Mouse (Mus musculus) left cerebral cortex, postnatal 36 days (tissue): Measurements from ENCODE around the gene Ppp1r15a. TPM values are rescaled to one million over a fixed set of nuclear protein-coding genes. Genes with fewer than 3 reads are reported as not detected.

Experiments
- DNase-seq, 2 experiments: peaks; one replicate each; pipeline ENCODE4 v3.0.0; 2021 to 2022; ENCODE audit warnings: low spot score in 2 of 2, mixed read lengths in 1 of 2
- intact Hi-C: fragments of 180-260 bp; cut with DNase I; formaldehyde crosslinking; loops from one replicate; pipeline ENCODE4 v1.15.1; 2025
- total RNA-seq, 2 experiments: library from RNA; stranded (reverse); gene quantifications; 2 replicates each; pipeline ENCODE4 v1.2.3; 2021

The Ppp1r15a gene
- total RNA-seq: 10 to 100 TPM; 24.2 to 31.3 TPM

DNA sequence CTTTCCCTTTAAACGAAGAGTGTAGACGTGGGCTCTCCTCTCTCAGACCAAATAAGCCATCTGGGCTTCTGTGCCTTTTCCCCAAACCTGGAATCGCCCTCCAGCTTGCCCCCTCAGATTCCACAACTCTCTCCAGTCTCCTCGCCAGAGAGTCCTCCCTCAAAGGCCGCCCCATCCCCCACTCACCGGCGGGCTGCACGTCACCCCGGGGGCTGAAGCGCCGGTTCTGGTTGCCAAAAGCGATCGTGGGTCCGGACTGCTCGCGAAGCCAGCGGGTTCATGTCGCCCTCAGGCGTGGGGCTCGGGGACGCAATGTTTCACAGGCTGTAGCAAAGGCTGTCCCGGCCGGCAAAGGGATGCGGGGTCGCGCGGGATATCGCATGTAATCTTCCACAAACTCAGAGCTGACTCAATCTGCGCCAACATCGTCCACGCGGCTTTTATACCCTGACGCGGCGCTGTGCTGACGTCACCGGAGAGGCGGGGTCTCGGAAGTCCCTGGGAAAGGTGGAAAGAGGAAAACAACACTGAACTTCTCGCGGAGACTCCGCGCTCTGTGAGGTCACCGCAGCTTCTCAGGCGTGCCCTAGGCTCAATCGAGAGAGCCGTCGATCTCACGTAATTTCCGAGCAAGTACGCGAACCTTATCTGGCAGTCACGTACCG, at the start of gene Ppp1r15a, which contains the start of gene Plekha4:
Ppp1r15a (minus strand) TSS at position 460 of the 665 bp plus-strand sequence.
Plekha4 (plus strand) TSS at position 522 of the 665 bp plus-strand sequence.
- intact Hi-C loops: loop anchor here (5.0 kb wide), 1 partner anchor 49 kb away; no protein-coding TSS in a partner anchor
- peak; percentile 94 to 95 for DNase-seq

DNA sequence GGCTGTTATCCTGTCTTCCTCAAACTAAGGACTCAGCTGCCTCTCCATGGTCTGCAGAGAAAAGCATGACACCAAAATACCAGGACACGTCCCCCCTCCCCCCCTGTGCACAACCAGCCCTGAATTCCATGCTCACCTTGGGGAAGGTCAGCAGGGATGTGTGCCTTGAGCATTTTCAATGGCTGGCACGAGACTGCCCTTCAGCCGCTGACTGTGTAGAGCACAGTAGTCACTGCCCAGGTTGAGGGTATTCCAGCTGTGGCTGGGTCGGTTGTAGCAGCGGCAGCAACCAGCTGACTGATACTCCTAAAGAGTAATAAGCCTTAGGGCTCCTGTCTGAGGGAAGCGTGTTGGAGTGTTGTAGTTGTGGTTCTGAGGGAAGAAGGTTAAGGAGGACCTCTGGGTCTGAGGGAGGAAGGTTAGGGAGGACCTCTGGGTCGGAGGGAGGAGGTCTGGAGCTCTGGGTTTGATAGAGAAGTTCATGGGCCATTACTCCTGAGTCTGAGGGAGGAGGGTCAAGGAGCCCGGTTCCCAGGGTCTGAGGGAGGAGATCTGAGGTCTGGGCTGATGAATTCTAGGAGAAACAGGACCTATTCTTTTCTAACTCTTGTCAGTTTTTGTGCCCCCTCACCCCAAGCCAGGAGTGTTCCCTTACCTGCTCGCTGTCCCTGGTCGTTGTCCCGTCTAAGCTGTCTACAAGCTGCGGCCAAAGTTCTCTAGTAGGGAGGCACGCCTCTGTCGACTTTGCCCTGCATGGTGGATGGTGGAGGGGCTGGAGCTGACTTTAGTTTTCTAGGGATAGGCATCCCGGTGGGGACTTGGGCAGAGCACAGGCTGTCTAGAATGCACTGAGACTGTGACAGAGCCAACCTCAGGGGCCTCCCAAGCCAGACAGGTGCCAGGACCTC, 48.7 kb upstream of the Ppp1r15a start:
- DNase-seq: no peak
- intact Hi-C loops: no loop called here

DNA sequence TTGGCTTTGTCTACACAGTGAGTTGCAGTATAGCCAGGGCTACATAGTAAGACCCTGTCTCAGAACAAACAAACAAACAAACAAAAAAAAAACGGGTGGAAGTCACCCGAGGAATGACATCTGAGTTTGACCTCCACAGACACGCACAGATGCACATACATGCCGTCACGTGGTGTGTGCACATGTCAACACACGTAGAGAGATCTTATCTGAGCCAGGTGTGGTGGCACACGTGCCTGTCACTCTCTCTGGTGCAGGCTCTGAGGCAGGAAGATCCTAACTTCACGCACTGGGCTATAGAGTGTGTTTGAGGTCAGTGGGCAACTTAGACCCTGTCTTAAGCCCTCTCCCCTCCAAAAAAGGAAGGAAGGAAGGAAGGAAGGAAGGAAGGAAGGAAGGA, 47.9 kb upstream of the Ppp1r15a start:
- DNase-seq: no peak
- intact Hi-C loops: no loop called here

DNA sequence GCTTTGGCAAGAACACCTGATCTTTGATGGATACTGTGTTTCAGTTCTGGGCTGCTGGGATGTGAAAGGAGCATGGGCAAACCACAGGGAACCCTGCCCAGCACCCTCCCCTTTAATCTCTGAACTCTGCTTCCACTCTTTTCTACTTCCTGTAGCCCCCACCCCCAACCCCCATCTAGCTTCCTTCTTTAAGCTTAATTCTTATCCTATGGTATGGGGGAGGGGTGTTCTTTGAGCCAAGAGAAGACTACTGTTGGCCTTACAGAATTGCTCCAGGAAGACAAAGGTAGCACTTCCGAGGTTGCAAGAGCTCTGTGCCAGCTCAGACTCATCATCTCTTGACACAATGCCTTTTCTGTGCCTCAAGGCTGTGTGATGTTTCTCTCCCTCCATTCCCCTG, 45.9 kb upstream of the Ppp1r15a start:
- intact Hi-C loops: no loop called here
- DNase-seq: no peak

DNA sequence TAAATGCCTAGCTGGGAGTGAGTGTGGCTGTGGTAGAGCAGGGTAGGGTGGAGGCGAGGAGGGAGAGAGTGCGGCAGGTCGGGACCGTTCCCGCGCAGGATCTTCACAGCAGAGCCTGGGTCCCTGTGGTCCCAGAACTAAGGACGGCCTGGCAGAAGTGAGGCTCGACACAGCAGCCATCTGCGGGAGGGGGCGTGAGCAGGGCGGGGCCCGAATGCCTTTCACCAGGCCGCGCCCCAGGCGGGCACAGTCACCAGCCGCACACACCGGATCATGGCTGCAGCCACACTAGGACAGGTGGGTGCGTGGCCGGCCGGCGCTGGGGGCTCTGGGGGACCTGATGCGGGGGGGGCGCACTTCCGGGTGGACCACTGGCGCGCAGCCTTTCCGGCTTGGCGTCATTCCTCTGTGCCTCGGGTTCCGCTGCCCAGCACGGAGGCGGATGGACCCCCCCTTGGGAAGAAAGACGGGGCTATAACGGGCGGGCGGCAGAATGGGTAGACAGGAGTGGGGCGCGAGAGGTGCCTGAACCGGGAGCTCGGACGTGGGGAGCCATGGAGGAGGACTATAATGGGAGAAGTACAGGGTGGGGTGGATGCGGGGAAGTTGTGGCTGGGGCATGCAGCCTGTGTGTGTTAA, 44.2 kb upstream of the Ppp1r15a start, which contains the start of gene Bcat2:
Bcat2 (plus strand) TSS at position 51 of the 639 bp plus-strand sequence.
- intact Hi-C loops: no loop called here

DNA sequence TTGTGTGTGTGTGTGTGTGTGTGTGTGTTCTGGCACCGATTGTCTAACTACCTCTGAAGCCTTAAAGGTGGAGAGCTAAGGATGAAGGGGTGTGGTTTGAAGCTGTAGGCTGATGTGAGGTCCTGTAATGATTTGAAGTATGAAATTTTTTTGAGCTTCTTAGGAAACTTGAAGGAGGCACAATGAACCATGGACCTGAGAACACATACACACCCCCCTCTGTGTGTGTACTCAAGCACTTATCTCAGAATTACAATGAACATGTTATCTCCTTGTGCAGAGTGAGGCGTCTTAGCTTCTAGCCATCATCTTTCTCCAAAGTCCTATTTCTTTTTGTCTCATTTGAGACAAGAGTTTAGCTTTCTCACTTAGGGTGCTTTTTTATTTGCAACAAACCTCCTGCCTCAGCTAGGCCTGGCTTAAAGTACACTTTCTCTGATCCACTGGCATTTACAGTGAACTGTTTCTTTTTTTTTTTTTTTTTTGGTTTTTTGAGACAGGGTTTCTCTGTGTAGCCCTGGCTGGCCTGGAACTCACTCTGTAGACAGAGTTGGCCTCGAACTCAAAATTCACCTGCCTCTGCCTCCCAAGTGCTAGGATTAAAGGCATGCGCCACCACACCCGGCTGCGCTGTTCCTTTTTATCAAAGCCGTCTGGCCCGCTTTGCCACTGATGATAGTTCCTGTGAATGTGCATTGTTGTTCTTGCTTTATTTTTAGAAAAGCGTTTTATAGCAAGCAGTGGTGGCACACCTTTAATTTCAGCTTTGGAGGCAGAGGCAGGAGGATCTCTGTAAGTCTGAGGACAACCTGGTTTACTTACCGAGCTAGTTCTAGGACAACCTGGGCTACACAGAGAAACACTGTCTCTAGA, 42.8 kb upstream of the Ppp1r15a start:
- intact Hi-C loops: no loop called here
- DNase-seq: no peak

More for the DNA sequence above, 44.2 kb upstream of the Ppp1r15a start, which contains the start of gene Bcat2:
- peak; percentile 60 to 61 for DNase-seq

DNA sequence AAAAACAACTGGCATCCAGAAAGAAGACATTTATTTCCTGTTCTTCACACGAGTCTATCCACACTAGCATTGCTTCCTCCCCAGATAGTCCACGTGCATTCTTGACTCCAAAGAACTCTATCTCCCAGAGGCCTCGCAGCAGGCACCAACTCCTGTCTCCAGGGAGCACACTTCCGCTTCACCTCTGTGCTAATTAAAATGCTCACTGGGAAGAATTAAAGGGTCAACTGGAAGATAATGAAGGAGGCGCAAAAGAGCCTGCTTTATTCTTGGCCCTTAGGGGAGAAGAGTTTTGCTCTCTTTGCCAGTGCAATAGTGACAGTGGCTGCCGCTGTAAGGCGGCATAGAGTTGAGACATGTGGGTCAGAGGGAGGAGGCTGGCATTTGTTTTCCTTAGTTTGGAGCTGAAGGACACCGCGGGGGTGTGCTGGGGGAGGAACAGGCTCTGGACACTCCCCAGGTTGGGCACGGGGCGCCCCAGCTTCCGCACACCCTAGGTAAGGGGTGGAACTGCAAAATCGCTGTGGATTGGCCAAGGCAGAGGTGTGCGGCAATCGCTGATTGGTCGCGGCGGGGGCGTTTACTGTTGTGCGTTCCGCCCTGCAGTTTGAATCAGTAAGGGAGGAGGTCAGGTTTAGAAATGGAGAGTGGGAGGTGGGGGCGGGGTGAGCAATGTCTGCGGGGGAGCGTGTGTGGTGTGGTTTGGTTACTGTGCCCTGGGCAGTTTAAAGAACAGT, 41.9 kb upstream of the Ppp1r15a start:
- peak; percentile 84 for DNase-seq
- intact Hi-C loops: no loop called here

DNA sequence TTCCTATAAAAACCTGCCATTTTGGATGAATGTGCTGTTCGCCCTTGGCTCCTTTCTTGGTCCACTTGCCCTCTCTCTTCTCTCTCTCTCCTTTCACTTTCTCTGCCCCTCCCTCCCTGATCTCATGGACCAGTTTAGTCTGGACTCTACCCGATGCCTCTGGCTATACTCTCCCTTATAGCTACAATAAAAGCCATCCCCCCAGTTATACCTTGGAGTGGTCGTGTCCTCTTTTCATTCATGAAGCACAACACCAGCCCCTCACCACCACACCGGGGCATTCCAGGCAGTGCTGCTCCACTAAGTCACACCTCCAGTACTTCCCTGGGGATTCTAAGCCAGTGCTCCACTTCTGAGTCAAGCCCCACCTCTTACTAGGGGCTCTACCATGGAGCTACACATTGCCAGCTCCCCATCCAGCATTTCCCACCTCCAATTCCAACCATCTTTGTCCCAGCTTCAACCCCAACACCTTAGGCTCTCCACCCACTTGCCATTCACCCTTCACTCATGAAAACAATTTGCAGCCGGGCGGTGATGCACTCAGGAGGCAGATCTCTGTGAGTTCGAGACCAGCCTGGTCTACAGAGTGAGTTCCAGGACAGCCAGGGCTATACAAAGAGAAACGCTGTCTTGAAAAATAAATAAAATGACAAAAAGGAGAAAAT, 41.2 kb upstream of the Ppp1r15a start:
- intact Hi-C loops: no loop called here
- no peak for DNase-seq

DNA sequence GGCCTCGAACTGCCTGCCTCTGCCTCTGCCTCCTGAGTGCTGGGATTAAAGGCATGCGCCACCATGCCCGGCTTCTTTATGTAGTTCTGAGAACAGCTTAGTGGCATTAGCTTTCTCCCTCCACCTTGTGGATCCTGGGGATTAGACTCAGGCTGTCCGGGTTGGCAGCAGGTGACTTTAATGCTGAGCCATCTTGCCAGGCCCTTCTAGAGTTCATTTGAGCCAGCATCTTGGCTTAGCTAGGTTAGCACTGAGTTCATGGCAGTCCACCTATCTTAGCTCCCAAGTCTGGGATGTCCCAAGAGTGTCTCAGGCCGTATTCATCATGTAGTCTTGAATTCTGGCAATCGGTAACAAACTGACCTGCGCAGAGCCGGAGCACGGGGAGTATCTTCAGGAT, 39.4 kb upstream of the Ppp1r15a start:
- no peak for DNase-seq
- intact Hi-C loops: no loop called here

DNA sequence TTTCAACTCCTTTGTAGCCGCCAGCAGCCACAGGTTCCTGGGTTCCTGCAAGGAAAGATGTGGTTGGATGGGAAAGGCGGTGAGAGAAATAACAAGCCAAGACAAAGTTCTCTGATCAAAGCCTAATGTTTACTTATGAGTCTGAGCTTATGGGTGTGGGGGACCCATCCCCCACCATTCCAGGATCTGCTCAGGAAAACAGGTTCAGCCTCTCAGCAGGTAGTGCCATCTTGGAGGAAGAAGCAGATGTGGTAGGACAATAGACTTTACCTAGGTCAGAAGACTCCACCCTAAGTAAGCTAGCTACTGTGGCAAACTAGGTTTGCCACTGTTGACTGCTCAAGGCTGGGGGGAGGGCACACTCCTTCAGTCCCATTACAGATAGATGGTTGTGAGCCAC, 38.7 kb upstream of the Ppp1r15a start:
- DNase-seq: no peak
- intact Hi-C loops: no loop called here

DNA sequence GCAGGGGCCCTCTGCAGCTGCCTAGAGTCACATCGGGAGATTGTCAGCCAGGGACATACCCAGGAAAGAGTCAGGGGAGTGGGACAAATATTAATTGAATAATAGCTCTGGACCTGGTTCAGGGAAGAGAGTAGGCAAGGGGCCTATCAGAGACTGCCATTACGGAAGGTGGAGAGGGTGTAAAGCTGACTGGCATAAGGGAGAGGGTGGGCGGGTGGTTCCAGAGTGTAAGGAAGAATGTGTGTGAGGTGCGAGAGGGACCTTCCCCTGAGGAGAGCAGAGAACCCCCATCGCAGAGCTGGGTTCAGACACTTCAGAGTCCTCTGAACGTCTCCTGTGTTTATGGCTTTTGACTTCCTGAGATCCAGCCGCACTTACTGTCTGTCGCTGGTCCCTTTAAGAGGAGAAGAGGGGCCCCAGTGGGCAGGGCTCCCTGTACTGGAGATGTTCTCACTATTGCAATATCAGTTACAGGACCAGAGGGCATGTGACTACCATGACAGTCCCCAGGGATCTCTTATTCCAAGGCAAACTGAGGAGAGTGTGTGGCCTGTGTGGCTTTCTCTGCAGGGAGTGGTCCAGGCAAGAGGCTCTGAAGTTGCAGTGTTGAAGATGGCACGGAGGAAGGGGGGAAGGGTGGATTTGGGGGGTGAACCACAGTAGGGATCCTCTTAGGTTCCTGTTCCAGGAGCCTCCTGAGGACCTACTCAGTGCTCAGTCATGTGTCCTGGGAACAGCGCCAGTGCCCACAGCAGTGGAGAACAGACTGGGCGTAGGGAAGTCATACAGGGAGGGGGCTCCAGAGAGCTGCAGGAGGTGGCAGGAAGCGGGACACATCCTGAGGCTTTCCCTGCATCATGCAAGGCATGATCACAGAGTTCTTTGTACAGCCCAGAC, 35.8 kb upstream of the Ppp1r15a start:
- DNase-seq: no peak
- intact Hi-C loops: loop anchor here (2.0 kb wide), 1 partner anchor 85 kb away; no protein-coding TSS in a partner anchor

DNA sequence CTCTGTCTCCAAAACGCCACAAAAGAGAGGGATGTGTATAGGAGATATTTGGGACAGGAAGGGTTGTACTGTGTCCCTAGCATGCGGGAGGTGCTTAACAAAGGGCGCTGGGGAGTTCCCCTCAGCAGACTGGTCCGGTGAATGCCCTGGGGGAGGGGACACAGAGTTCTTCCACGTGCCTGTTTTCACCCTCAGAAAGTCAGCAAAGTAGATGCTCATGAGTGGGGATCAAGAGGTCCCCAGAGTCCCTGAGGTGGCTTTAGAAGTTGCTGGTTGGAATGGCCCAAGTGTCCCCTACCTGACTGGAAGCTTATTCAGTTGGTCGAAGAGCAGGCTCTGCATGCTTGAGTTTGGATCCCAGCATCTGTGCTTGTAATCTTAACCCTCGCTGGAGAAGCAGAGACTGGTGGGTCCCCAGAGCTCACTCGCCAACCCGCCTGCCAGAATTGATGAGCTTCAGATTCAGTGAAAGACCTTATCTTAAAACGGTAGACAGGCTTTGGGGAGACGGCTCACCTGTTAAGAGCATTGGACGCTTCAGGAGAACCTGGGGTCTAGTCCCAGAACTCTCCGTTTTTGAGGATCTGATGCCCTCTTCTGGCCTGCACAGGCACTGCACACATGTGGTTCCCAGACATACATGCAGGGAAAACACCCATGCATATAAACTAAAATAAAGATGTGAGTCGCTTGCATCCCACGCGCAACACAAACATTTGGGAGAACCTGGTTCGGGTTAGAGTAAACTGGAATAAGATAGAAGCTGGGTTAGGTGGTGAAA, 35.0 kb upstream of the Ppp1r15a start:
- intact Hi-C loops: loop anchor here (2.0 kb wide), 1 partner anchor 84 kb away; no protein-coding TSS in a partner anchor
- DNase-seq: peak; percentile 62 to 78

DNA sequence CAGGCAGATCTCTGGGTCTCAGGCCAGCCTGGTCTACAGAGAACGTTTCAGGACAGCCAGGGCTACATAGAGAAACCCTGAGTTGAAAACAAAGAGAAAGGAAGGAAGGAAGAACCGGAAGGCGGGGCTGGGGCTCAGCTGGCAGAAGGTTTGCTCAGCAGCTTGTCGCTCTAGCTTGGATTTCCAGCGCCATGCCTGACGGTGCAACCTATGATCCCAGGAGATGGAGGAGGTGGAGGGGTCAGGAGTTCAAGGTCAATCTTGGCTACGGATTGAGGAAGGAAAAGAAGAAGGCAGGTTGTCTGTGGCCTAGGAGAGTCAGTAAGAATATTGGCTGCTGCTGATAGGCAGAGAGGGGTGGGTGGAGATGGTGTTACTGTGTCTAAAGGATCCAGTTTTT, 34.2 kb upstream of the Ppp1r15a start:
- intact Hi-C loops: loop anchor here (2.0 kb wide), 1 partner anchor 83 kb away; no protein-coding TSS in a partner anchor
- no peak for DNase-seq

DNA sequence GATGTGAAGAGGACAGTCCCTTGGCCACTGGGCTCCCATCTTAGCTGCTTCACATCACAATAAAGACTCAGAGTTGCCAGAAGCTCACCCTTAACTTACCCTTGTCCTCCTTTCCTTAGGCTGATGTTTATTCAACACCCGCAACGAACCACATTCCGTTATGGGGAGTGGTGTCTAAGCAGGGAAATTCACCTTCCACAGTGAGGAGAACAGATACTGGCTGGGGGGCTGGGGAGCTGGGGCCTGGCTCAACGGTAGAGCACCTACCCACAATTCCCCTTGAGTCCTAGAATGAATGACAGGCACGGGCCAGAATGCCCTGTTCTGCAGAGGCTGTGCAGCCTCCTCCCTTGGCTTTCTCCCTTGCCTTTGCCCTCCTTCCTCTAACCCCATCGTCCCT, 32.8 kb upstream of the Ppp1r15a start:
- intact Hi-C loops: no loop called here
- no peak for DNase-seq

DNA sequence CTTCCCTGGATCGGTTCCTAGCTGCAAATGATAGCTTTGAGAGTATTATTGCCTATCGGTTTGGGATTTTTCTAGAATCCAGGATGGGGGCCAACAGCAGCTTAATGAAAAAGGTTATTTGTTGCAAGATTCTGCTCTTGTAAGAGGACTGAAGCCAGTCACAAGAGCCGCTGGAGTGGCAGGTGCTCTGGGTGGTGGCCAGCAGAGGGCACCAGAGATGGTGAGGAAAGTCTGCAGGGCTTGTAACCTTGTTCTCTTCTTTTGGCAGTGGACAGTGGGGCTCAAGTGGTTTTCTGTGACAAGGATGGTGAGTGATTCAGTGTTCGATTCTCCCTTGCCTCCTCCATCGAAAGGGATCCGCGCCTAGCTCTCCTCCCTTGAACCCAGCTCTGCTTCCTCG, 29.7 kb upstream of the Ppp1r15a start:
- intact Hi-C loops: loop anchor here (2.0 kb wide), 1 partner anchor 35 kb away; no protein-coding TSS in a partner anchor

DNA sequence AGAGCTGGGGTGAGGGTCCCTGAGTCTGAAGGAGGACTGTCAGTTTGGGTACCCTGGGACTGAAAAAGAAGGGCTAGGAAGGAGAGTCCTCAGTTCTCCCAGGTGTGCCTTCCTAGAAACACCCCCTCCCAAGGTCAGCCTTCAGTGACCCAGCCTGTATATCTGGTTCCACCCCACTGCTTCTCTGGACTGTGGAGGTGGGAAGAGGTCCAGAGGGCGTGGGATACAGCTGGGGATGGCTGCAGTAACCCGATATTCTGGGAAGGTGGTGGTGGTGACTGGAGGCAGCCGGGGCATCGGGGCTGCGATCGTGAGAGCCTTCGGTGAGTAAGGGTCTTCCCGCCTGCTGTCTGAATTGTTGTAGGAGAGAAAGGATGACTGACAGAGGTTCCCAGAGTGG, 28.7 kb upstream of the Ppp1r15a start, which contains the start of gene Hsd17b14:
Hsd17b14 (plus strand) TSS at position 150 of the 400 bp plus-strand sequence.
- intact Hi-C loops: loop anchor here (2.0 kb wide), 1 partner anchor 36 kb away; no protein-coding TSS in a partner anchor
- no peak for DNase-seq

More for the DNA sequence above, 29.7 kb upstream of the Ppp1r15a start:
- peak; percentile 64 to 65 for DNase-seq
